13 mouse cellular contexts compared by ENCODE assay signal in the genomic region with DNA sequence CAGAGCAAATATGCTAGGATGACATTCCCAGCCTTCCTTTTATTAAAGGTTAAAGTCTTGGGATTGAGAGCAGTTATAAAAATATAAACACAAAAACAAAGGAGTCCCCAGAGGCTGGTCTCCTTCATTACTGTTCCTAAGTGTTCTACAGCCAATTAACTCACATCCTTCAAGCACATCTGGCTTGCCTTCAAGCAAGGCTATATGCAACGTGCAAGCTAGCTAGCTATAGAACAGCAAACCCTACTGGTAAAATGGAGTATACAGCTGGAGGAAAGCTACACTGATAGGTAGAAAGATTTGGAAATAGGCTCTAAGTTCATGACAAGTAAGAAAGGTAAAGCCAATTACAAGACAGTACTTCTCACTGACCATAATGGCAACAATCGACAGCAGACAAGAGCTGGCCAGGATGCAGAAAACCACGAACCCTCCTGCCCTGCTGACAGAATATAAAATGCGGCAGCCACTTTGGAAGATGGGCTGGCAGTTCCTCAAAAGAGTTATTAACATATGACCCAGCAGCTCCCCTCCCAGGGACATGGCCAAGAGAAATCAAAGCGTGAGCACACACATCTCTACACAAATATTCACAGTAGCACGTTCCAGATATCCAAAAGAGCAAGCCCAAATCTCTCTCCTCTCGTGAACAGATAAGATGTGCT. TPM values are rescaled to one million over a fixed set of nuclear protein-coding genes. Genes with fewer than 3 reads are reported as not detected.
DNase-seq lines count a peak whose midpoint lies in the region; ATAC-seq and TF ChIP-seq lines count a peak whose summit lies in the region.
"Had no signal": no experiment of that assay in that cellular context is flagged by ENCODE, and none has a peak within 500 bp of the region (broad histone marks: within the 10 kb centered on the region; RNA-seq: fewer than 3 reads in every experiment).

No protein-coding gene starts in this region.

- no peak for TF ChIP-seq POLR2A in heart, adult 2 months (IDR thresholded peaks at IDR 0.05; ENCODE audit: insufficient read depth, low read depth, low read length)
- TF ChIP-seq POLR2A in bone marrow macrophage, adult 2 months (IDR thresholded peaks at IDR 0.05; ENCODE audit: borderline replicate concordance, low read depth, low read length): no peak

- no peak for TF ChIP-seq EP300 in heart, adult 2 months (IDR thresholded peaks at IDR 0.05; ENCODE audit: insufficient read depth, low read depth, low read length)

- H3K4me3 ChIP-seq in heart, adult 2 months: no peak overlapping the region
- H3K4me3 ChIP-seq in heart, embryonic 10.5 days: no peak overlapping the region
- H3K4me3 ChIP-seq in lung, embryonic 14.5 days (ENCODE audit: low read depth, low read length): no peak overlapping the region
- no peak overlapping the region for H3K4me3 ChIP-seq in bone marrow macrophage, adult 2 months (ENCODE audit: insufficient read depth, low read length)
- H3K4me3 ChIP-seq: liver, embryonic 15.5 days had no signal

- peak overlapping the region; percentile 24 for H3K27ac ChIP-seq in heart, adult 2 months
- no peak overlapping the region for H3K27ac ChIP-seq in heart, embryonic 10.5 days
- no peak overlapping the region for H3K27ac ChIP-seq in lung, embryonic 14.5 days (ENCODE audit: low read depth)
- H3K27ac ChIP-seq in bone marrow macrophage, adult 2 months (ENCODE audit: insufficient read depth, low read depth, low read length): peak overlapping the region; percentile 29
- H3K27ac ChIP-seq: liver, embryonic 15.5 days had no signal

- peaks cover 27% of the 10 kb centered on the region for H3K36me3 ChIP-seq in heart, adult 2 months (ENCODE audit: control insufficient read depth, insufficient read depth, low read length)
- peaks cover 22% of the 10 kb centered on the region for H3K36me3 ChIP-seq in heart, embryonic 10.5 days
- H3K36me3 ChIP-seq in lung, embryonic 14.5 days (ENCODE audit: insufficient read depth): peaks cover 13% of the 10 kb centered on the region; the same call in 1 of the 2 replicates

- TF ChIP-seq CTCF in heart, adult 2 months (IDR thresholded peaks at IDR 0.05): peak; percentile 33
- TF ChIP-seq CTCF in lung, embryonic 14.5 days (IDR thresholded peaks at IDR 0.05; ENCODE audit: low read depth): no peak
- TF ChIP-seq CTCF in bone marrow macrophage, adult 2 months (IDR thresholded peaks at IDR 0.05; ENCODE audit: low read depth, low read length): no peak

- H3K4me2 ChIP-seq in lung, embryonic 14.5 days: no peak overlapping the region
- H3K4me2 ChIP-seq: liver, embryonic 15.5 days had no signal

- 8% methylated on average over 7 of the region's 7 CpGs for WGBS in heart, adult 2 months
- WGBS in heart, embryonic 10.5 days: 60% methylated on average over 7 of the region's 7 CpGs
- 48% methylated on average over 7 of the region's 7 CpGs for WGBS in lung, embryonic 14.5 days

- no peaks in the 10 kb centered on the region for H3K9me3 ChIP-seq in heart, embryonic 10.5 days
- H3K9me3 ChIP-seq in lung, embryonic 14.5 days (ENCODE audit: low read depth, low read length): no peaks in the 10 kb centered on the region
- H3K9me3 ChIP-seq: liver, embryonic 15.5 days had no signal

- intact Hi-C loops in heart, adult 2 months (cut with DNase I): no loop called here

- H3K27me3 ChIP-seq in heart, adult 2 months (ENCODE audit: control insufficient read depth, insufficient read depth, low read length): no peaks in the 10 kb centered on the region
- no peaks in the 10 kb centered on the region for H3K27me3 ChIP-seq in heart, embryonic 10.5 days (ENCODE audit: insufficient read depth, poor library complexity, severe bottlenecking)
- H3K27me3 ChIP-seq in lung, embryonic 14.5 days (ENCODE audit: insufficient read depth, low read length): no peaks in the 10 kb centered on the region
- H3K27me3 ChIP-seq: liver, embryonic 15.5 days; Patski had no signal

- peaks cover 21% of the 10 kb centered on the region for H3K4me1 ChIP-seq in heart, adult 2 months (ENCODE audit: control insufficient read depth, insufficient read depth, low read length)
- H3K4me1 ChIP-seq in heart, embryonic 10.5 days: peaks cover 23% of the 10 kb centered on the region; the same call in 1 of the 2 replicates
- H3K4me1 ChIP-seq in lung, embryonic 14.5 days (ENCODE audit: insufficient read depth): peaks cover 8% of the 10 kb centered on the region
- H3K4me1 ChIP-seq in bone marrow macrophage, adult 2 months (ENCODE audit: control insufficient read depth, insufficient read depth, low read length): peaks cover 34% of the 10 kb centered on the region

- H3K9ac ChIP-seq in heart, adult 2 months (ENCODE audit: low read depth, low read length): no peak overlapping the region
- no peak overlapping the region for H3K9ac ChIP-seq in lung, embryonic 14.5 days
- H3K9ac ChIP-seq: liver, embryonic 15.5 days had no signal

- ATAC-seq in lung, embryonic 14.5 days (ENCODE audit: insufficient read depth): no peak
- ATAC-seq: Patski had no signal

- peak; percentile 29 to 33 for DNase-seq in heart, adult 2 months
- DNase-seq in heart, embryonic 10.5 days (ENCODE audit: low spot score): no peak
- peak; percentile 25 for DNase-seq in lung, embryonic 14.5 days
- DNase-seq in lung, postnatal 4 days: no peak
- DNase-seq in induced T-regulatory cell, adult 2 months (ENCODE audit: low read depth): peak; percentile 19
- DNase-seq in layer of hippocampus, postnatal 10 days (ENCODE audit: low spot score in 2 of 2): no peak
- no peak for DNase-seq in natural killer cell, adult 2 months (ENCODE audit: low spot score in 2 of 2)
- DNase-seq: adrenal gland, adult 8-10 months; gastrocnemius, postnatal 36 days; kidney, adult 11 months had no signal

- peaks cover 9% of the 10 kb centered on the region for H3K79me2 ChIP-seq in heart, adult 2 months (replicated peaks; ENCODE audit: control insufficient read depth, insufficient read depth, low read length)

RNA-seq across cellular contexts. Expression of a gene that starts 4.5 kb away (rescaled TPM):
- total RNA-seq in heart, adult 2 months (2021): 10 to 100 TPM; 63.9 to 86.1 TPM
- 29.8 and 46.1 TPM in 2 replicates for polyA plus RNA-seq in heart, adult 2 months (2012; rRNA removed)
- polyA plus RNA-seq in heart, embryonic 10.5 days (2016; fragmentation: Nextera tagmentation; extraction: Ambion mirVana): 17.2 and 17.7 TPM in 2 replicates
- polyA plus RNA-seq in lung, embryonic 14.5 days (2014; fragmentation: Nextera tagmentation; extraction: Ambion mirVana): 26.8 and 28.6 TPM in 2 replicates
- polyA plus RNA-seq in bone marrow macrophage, adult 2 months (2012; ENCODE audit: insufficient read depth, insufficient read length, missing spikeins): 53.7 and 55.1 TPM in 2 replicates
- total RNA-seq in layer of hippocampus, postnatal 10 days (2021): 10 to 100 TPM; 49.8 to 52.2 TPM

Comparison
In these comparisons a context has a peak if more than half of its experiments do, and no peak if none do; other contexts are left out.
1. DNase-seq: peak in heart, adult 2 months (2 of 2), lung, embryonic 14.5 days (single experiment) and induced T-regulatory cell, adult 2 months (single experiment); none in heart, embryonic 10.5 days (single experiment), lung, postnatal 4 days (0 of 2), layer of hippocampus, postnatal 10 days (0 of 2) and natural killer cell, adult 2 months (0 of 2).
2. H3K27ac ChIP-seq: peak in heart, adult 2 months (single experiment) and bone marrow macrophage, adult 2 months (single experiment); none in heart, embryonic 10.5 days (single experiment) and lung, embryonic 14.5 days (single experiment).